Mouse (Mus musculus) activated CD4-positive, CD25-positive, alpha-beta regulatory T cell, adult 9 weeks (primary cell): ENCODE data around the gene Mto1. TPM values are rescaled to one million over a fixed set of nuclear protein-coding genes. Genes with fewer than 3 reads are reported as not detected.

Experiments
- polyA plus RNA-seq: library from polyadenylated mRNA; unstranded; fragments of 100-300 nt; shearing (Covaris generic); gene quantifications from one replicate; pipeline ENCODE4 v1.2.1, GENCODE M21; 2017

Mto1 gene
- polyA plus RNA-seq, result 11.0 TPM

DNA sequence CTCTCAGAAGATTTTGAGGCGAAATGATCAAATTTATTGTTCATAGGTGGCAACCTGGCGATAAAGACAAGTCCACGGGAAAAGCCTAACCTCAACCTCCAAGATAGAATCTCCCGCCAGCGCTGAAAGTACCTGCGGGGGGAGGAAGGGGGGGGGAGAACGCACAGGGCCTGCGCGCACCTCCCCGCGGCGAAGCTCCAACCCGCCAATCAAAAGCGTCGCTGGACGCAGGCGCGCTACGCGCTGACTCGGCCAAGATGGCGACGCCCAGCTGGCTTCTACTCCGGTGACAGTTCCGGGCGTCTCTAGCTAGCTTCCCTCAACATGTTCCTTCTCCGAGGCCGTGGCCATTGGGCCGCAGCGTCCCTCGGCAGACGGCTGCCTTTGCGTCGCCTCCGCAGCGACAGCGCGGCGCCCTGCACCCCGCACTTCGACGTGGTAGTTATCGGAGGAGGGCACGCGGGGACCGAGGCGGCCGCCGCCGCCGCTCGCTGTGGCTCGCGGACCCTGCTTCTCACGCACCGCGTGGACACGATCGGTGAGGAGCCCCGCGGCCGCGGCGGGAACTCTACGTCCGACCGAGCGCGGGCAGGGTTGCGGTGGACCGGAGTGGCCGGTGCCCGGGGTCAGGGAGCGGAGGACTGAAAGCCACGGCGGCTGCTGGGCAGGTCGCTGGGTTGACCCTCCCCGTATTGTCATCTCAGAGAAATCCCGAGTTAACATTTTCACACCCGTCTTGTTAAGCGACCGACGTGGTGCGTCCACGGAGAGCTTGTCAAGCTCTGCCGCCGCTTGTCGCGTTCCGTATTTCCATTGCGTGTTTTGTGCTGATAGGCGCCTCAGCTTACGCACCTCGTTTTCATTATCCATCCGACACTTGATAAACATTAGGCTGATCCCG is at the start of gene Mto1, which contains the start of gene Gm17324:
TSS of gene Mto1 (plus strand) at position 236 of the 901 bp plus-strand sequence.
TSS of gene Gm17324 (minus strand) at position 814 of the 901 bp plus-strand sequence.

DNA sequence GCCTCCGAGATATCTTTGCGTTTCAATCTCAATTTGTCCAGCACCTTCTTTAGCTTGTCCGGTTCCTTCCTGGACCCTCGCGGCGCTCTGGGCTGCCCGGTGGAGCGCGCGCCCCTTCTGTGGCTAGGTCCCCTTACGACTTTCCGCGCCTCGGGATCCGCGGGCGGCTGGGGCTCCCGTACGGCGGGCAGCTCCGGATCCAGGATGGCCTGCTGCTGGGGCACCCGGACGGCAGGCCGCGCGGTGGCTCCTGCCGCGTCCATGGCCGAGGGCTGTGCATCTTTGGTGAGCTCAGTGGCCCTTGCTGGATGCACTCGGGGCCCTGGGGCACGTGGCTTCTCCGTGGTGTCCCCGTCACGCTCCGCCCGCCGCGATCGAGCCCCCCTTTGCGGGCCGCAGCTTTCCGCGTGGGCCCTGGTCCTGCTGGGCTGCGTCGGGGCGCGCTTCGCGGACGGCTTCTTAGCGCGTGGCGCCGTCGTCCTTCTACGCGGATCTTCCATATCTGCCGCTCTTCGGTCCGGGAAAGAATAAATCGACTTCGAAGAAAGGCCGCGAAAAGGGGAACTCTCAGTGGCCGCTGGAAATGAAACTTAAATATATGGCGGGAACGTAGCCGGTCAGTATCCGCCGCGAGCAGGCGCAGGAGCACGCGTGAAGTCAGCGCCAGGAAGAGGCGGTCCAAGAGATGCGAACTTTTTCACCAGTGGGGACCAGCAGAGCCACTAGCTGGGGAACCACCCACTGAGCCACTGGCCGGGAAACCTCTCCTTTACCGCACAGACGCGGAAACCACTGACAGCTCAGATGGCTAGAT is 5.2 kb upstream of the Mto1 start, which contains the start of gene Cgas:
TSS of gene Cgas (minus strand) at position 659 of the 814 bp plus-strand sequence.

DNA sequence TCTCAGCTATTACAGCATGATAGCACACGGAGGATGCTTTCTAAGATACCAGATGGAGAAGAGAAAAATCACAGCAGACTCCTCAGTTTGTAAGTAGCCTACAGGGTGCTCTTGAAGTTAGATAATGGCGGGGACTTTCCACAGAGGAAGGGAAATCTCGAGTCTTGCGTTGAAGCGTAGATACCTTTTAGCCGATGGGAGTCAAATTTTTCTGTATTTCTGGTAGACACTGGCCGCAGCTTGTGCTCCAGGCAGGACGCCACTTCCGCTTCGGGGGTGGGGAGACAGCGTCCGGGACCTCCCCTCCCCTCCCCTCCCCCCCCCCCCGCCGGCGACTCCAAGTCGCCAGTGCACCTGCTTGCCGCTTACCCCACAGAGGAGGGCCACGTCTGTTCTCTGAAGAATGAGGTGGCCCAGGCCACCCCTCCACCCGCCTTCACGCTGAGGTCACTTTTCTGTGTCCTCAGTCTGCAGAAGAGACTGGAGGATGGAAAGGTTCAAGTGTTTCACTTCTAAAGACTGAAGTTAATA is 40.9 kb downstream of the Mto1 start, which contains the start of gene Eef1a1:
TSS of gene Eef1a1 (minus strand) at position 262 of the 531 bp plus-strand sequence.

Other genes starting within 250 kb of the Mto1 start
- not detected for gene Gsta1, start 217.6 kb upstream of the Mto1 start, polyA plus RNA-seq
- not detected for gene Gm3776, start 191.1 kb upstream of the Mto1 start, polyA plus RNA-seq
- gene Gm10639, start 158.3 kb upstream of the Mto1 start, polyA plus RNA-seq, result not detected
- gene Omt2a, start 133.4 kb upstream of the Mto1 start, polyA plus RNA-seq, result not detected
- not detected for gene Omt2b, start 120.6 kb upstream of the Mto1 start, polyA plus RNA-seq
- not detected for gene Gsta2, start 92.4 kb upstream of the Mto1 start, polyA plus RNA-seq
- not detected for gene Dppa5a, start 80.0 kb upstream of the Mto1 start, polyA plus RNA-seq
- gene Ooep, start 69.5 kb upstream of the Mto1 start, polyA plus RNA-seq, result not detected
- 3.7 TPM for gene Ddx43, start 52.4 kb upstream of the Mto1 start, polyA plus RNA-seq
- 1.8 TPM for gene Cgas, start 5.0 kb upstream of the Mto1 start, polyA plus RNA-seq
- gene Gm17324, start 578 bp downstream of the Mto1 start, polyA plus RNA-seq, result not detected
- gene Eef1a1, start 40.9 kb downstream of the Mto1 start, polyA plus RNA-seq, result 5,400 TPM
- gene Slc17a5, start 139.8 kb downstream of the Mto1 start, polyA plus RNA-seq, result 18.4 TPM
- 0.37 TPM for gene Cd109, start 167.3 kb downstream of the Mto1 start, polyA plus RNA-seq